Mouse (Mus musculus) liver, adult 2 months (tissue): ENCODE data around the gene Cacng4.

Experiments
- CTCF ChIP-seq: fragments of 200-500 bp; IDR thresholded peaks from 2 replicates; pipeline ENCODE4 v1.5.1; 2011; ENCODE audit warnings: low read depth, low read length, control low read depth
- POLR2A ChIP-seq: fragments of 200-500 bp; IDR thresholded peaks from 2 replicates; pipeline ENCODE4 v1.6.1; 2011; ENCODE audit warnings: low read length, control low read depth; ENCODE audit not compliant: insufficient read depth; ENCODE audit errors: extremely low read depth

DNA sequence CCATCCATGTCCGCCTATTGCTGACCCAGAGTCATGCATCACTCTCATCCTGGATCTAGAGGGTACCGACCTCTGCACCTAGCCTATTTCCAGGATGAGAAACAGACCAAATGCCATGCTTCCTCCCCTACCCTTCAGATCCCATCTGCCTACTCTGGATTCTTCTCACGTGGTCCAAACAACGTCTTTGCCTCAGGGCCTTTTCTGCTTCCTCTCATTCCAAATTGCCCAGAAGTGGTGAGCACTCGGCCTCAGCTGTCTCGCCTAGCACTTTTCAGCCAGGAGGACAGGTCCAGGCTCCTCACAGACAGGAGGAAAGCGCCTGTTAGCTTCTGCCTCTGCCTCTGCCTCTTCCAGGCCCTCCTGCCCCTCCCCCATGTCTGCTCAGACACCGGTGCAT lies 21.0 kb downstream of the Cacng4 start:
- no peak for TF ChIP-seq POLR2A
- no peak for TF ChIP-seq CTCF
